Mouse (Mus musculus) MEL (cell line): ENCODE measurements around the gene Alkbh4.

ENCODE experiments used
- CTCF ChIP-seq, 3 experiments: IDR thresholded peaks in 2 of 3; conservative IDR thresholded peaks in 1 of 3; 2 replicates each; pipeline ENCODE4 v1.5.1; 2011 to 2012; ENCODE audit warnings: low read length in 3 of 3, low read depth in 2 of 3, mild to moderate bottlenecking in 2 of 3, improper control_type of control experiment in 1 of 3, inconsistent platforms in 1 of 3, mixed read lengths in 1 of 3, moderate library complexity in 1 of 3; ENCODE audit not compliant: control insufficient read depth in 1 of 3, insufficient read depth in 1 of 3, poor library complexity in 1 of 3, severe bottlenecking in 1 of 3
- ELF1 ChIP-seq: IDR thresholded peaks from 2 replicates; pipeline ENCODE4 v1.6.1; 2014; ENCODE audit warnings: low read depth, mild to moderate bottlenecking, inconsistent platforms, low read length, improper control_type of control experiment, moderate library complexity
- EP300 ChIP-seq, 2 experiments: IDR thresholded peaks; 2 replicates each; pipeline ENCODE4 v1.6.1; 2011; ENCODE audit warnings: improper control_type of control experiment in 2 of 2, low read length in 2 of 2, low read depth in 1 of 2, mild to moderate bottlenecking in 1 of 2
- GATA1 ChIP-seq: IDR thresholded peaks from 2 replicates; pipeline ENCODE4 v1.6.1; 2011; ENCODE audit warnings: low read depth, low read length, improper control_type of control experiment
- HCFC1 ChIP-seq: IDR thresholded peaks from 2 replicates; pipeline ENCODE4 v1.6.1; 2012; ENCODE audit warnings: low read depth, mild to moderate bottlenecking, inconsistent platforms, low read length, improper control_type of control experiment, moderate library complexity
- MAFK ChIP-seq: IDR thresholded peaks from 2 replicates; pipeline ENCODE4 v1.6.1; 2011; ENCODE audit warnings: low read depth, mild to moderate bottlenecking, low read length, improper control_type of control experiment, borderline replicate concordance
- MAX ChIP-seq: IDR thresholded peaks from 2 replicates; pipeline ENCODE4 v1.6.1; 2011; ENCODE audit warnings: low read length, improper control_type of control experiment
- MAZ ChIP-seq: IDR thresholded peaks from 2 replicates; pipeline ENCODE4 v1.6.1; 2012; ENCODE audit warnings: low read depth, mild to moderate bottlenecking, inconsistent platforms, low read length, improper control_type of control experiment
- MXI1 ChIP-seq: IDR thresholded peaks from 2 replicates; pipeline ENCODE4 v1.6.1; 2011; ENCODE audit warnings: mild to moderate bottlenecking, low read depth, low read length, improper control_type of control experiment
- POLR2A ChIP-seq, 2 experiments: IDR thresholded peaks; 2 replicates each; pipeline ENCODE4 v1.6.1; 2011 to 2012; ENCODE audit warnings: low read length in 2 of 2, mild to moderate bottlenecking in 2 of 2, control low read depth in 1 of 2, improper control_type of control experiment in 1 of 2, low read depth in 1 of 2, moderate library complexity in 1 of 2; ENCODE audit not compliant: control insufficient read depth in 1 of 2, insufficient read depth in 1 of 2, poor library complexity in 1 of 2
- SIN3A ChIP-seq: IDR thresholded peaks from 2 replicates; pipeline ENCODE4 v1.6.1; 2012; ENCODE audit warnings: low read length, improper control_type of control experiment, inconsistent platforms
- TAL1 ChIP-seq: IDR thresholded peaks from 2 replicates; pipeline ENCODE4 v1.6.1; 2012; ENCODE audit warnings: mild to moderate bottlenecking, inconsistent platforms, low read length, moderate library complexity, mixed read lengths
- ZNF384 ChIP-seq: IDR thresholded peaks from 2 replicates; pipeline ENCODE4 v1.6.1; 2012; ENCODE audit warnings: low read depth, mild to moderate bottlenecking, inconsistent platforms, low read length, improper control_type of control experiment

DNA sequence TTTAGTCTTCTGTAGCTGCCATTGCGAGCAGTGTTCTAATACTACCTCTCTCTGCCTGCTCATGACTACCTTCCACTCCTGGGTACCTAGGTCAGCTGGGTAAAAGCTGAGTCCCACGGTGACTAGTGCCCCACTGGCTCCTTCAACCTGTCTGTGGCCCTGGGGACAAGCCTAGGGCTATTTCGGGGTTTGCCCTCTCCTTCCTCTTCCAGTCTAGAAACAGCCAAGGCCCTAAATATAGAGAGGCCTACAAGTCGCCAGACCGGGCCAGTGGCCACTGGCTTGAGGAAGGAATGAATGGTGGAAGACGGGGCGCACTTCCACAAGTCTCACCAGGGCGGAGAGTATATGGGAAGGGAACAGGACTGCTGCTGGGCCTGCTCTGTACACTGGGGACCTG is 49.7 kb upstream of the Alkbh4 start:
- TF ChIP-seq EP300 (IDR thresholded peaks at IDR 0.05; ENCODE audit: low read depth in 1 of 2, low read length in 2 of 2) (no peak), HCFC1 (no peak), SIN3A (no peak), POLR2A (IDR thresholded peaks at IDR 0.05; ENCODE audit: control insufficient read depth in 1 of 2, insufficient read depth in 1 of 2, low read depth in 1 of 2, low read length in 2 of 2, poor library complexity in 1 of 2) (no peak), ELF1 (no peak), GATA1 (no peak), MXI1 (no peak), MAZ (no peak), MAX (no peak), MAFK (no peak), CTCF (IDR thresholded peaks at IDR 0.05 in 2 of 3, conservative IDR thresholded peaks at IDR 0.05 in 1 of 3; ENCODE audit: control insufficient read depth in 1 of 3, insufficient read depth in 1 of 3, low read depth in 2 of 3, low read length in 3 of 3, poor library complexity in 1 of 3, severe bottlenecking in 1 of 3) (no peak), TAL1 (no peak), ZNF384 (no peak)
